In genomic region chrX:71623843-71624242, GRCm38 (mm10) we compare ENCODE assay signal across 9 mouse cellular contexts. TPM values are rescaled to one million over a fixed set of nuclear protein-coding genes. Genes with fewer than 3 reads are reported as not detected.
DNase-seq lines count a peak whose midpoint lies in the region; ATAC-seq lines count a peak whose summit lies in the region.
"Had no signal": no experiment of that assay in that cellular context is flagged by ENCODE, and none has a peak within 500 bp of the region (broad histone marks: within the 10 kb centered on the region; RNA-seq: fewer than 3 reads in every experiment).

No protein-coding gene starts in this region.

- ATAC-seq in neural tube, embryonic 11.5 days (ENCODE audit: insufficient read depth, low FRiP score, low TSS enrichment), result no peak
- no peak for ATAC-seq in neural tube, embryonic 15.5 days (ENCODE audit: low FRiP score)

- H3K4me1 ChIP-seq in neural tube, embryonic 11.5 days (ENCODE audit: control insufficient read depth, insufficient read depth, low read length), result no peaks in the 10 kb centered on the region
- no peaks in the 10 kb centered on the region for H3K4me1 ChIP-seq in neural tube, embryonic 15.5 days
- H3K4me1 ChIP-seq: embryonic facial prominence, embryonic 12.5 days had no signal

- no peak overlapping the region for H3K4me3 ChIP-seq in neural tube, embryonic 11.5 days (ENCODE audit: low read depth, low read length)
- no peak overlapping the region for H3K4me3 ChIP-seq in neural tube, embryonic 15.5 days (replicated peaks)
- H3K4me3 ChIP-seq: embryonic facial prominence, embryonic 12.5 days had no signal

- WGBS in neural tube, embryonic 11.5 days, result 10% methylated on average over 1 of the region's 1 CpGs
- 23% methylated on average over 1 of the region's 1 CpGs for WGBS in neural tube, embryonic 15.5 days

- no peaks in the 10 kb centered on the region for H3K27me3 ChIP-seq in neural tube, embryonic 11.5 days (ENCODE audit: control insufficient read depth, insufficient read depth, low read length)
- H3K27me3 ChIP-seq in neural tube, embryonic 15.5 days (replicated peaks), result no peaks in the 10 kb centered on the region
- H3K27me3 ChIP-seq: embryonic facial prominence, embryonic 12.5 days had no signal

- no peak overlapping the region for H3K27ac ChIP-seq in neural tube, embryonic 11.5 days (ENCODE audit: low read depth, low read length)
- no peak overlapping the region for H3K27ac ChIP-seq in neural tube, embryonic 15.5 days (replicated peaks)
- H3K27ac ChIP-seq: embryonic facial prominence, embryonic 12.5 days had no signal

- no peak overlapping the region for H3K9ac ChIP-seq in neural tube, embryonic 11.5 days (ENCODE audit: low read length)
- no peak overlapping the region for H3K9ac ChIP-seq in neural tube, embryonic 15.5 days (replicated peaks)
- H3K9ac ChIP-seq: embryonic facial prominence, embryonic 12.5 days had no signal

- H3K36me3 ChIP-seq in neural tube, embryonic 11.5 days (ENCODE audit: control insufficient read depth, insufficient read depth, low read length), result no peaks in the 10 kb centered on the region
- H3K36me3 ChIP-seq in neural tube, embryonic 15.5 days, result no peaks in the 10 kb centered on the region
- H3K36me3 ChIP-seq: embryonic facial prominence, embryonic 12.5 days had no signal

- no peak overlapping the region for H3K4me2 ChIP-seq in neural tube, embryonic 11.5 days (ENCODE audit: low read depth)
- H3K4me2 ChIP-seq in neural tube, embryonic 15.5 days, result no peak overlapping the region
- H3K4me2 ChIP-seq: embryonic facial prominence, embryonic 12.5 days had no signal

- H3K9me3 ChIP-seq in neural tube, embryonic 11.5 days (ENCODE audit: control insufficient read depth, low read length), result no peaks in the 10 kb centered on the region
- no peaks in the 10 kb centered on the region for H3K9me3 ChIP-seq in neural tube, embryonic 15.5 days (replicated peaks)
- H3K9me3 ChIP-seq: embryonic facial prominence, embryonic 12.5 days had no signal

- DNase-seq in gastrocnemius, postnatal 10 days, result peak; percentile 5
- DNase-seq in gastrocnemius, adult 18-20 months (ENCODE audit: low spot score), result no peak
- peak; percentile 40 for DNase-seq in neural tube, embryonic 11.5 days (ENCODE audit: low spot score)
- DNase-seq in adrenal gland, postnatal 10 days, result peak; percentile 54
- peak; percentile 5 for DNase-seq in kidney, postnatal 14 days
- peak; percentile 19 for DNase-seq in right cerebral cortex, postnatal 4 days
- DNase-seq in T-cell, adult 2 months (ENCODE audit: low spot score), result no peak

RNA-seq across cellular contexts. Expression of gene Gpr50, which starts 39.6 kb away (rescaled TPM):
- total RNA-seq in gastrocnemius, postnatal 10 days (2021), result 1 to 10 TPM; 3.2 to 4.2 TPM
- not detected for total RNA-seq in gastrocnemius, adult 18-20 months (2021)
- polyA plus RNA-seq in neural tube, embryonic 11.5 days (2014; fragmentation: Nextera tagmentation; extraction: Ambion mirVana), result 0.11 and 0.61 TPM in 2 replicates
- polyA plus RNA-seq in neural tube, embryonic 15.5 days (2015; fragmentation: Nextera tagmentation; extraction: Ambion mirVana), result 0.75 and 1.0 TPM in 2 replicates
- total RNA-seq in adrenal gland, postnatal 10 days (2021), result under 1 TPM; 0.24 to 0.36 TPM

Comparison
In these comparisons a context has a peak if more than half of its experiments do, and no peak if none do; other contexts are left out.
1. DNase-seq: peak in gastrocnemius, postnatal 10 days (single experiment), neural tube, embryonic 11.5 days (single experiment), adrenal gland, postnatal 10 days (single experiment), kidney, postnatal 14 days (single experiment) and right cerebral cortex, postnatal 4 days (single experiment); none in gastrocnemius, adult 18-20 months (single experiment) and T-cell, adult 2 months (single experiment).